Mouse (Mus musculus) liver, postnatal 0 days (tissue): Measurements from ENCODE around the gene Dnaaf3. TPM values are rescaled to one million over a fixed set of nuclear protein-coding genes. Genes with fewer than 3 reads are reported as not detected.

ENCODE experiments used
- ATAC-seq: fragments of 200-750 bp; cut with Nextera tagmentation; 2 replicates; pipeline ENCODE4 v1.8.0; 2017; ENCODE audit warnings: mild to moderate bottlenecking, moderate library complexity
- DNase-seq: peaks from one replicate; pipeline ENCODE4 v3.0.0-alpha.2; 2016
- H3K27ac ChIP-seq: fragments of 300-500 bp; sonication (generic); 2 replicates; pipeline ENCODE4 v1.5.1; 2014; ENCODE audit warnings: antibody characterized with exemption, moderate library complexity, mild to moderate bottlenecking, low read depth
- H3K27me3 ChIP-seq: fragments of 300-500 bp; sonication (generic); 2 replicates; pipeline ENCODE4 v1.6.1; 2014; ENCODE audit warnings: low read length, control low read depth, mixed read lengths; ENCODE audit not compliant: insufficient read depth
- H3K36me3 ChIP-seq: fragments of 300-500 bp; sonication (generic); replicated peaks from 2 replicates; pipeline ENCODE4 v1.6.1; 2014; ENCODE audit warnings: mild to moderate bottlenecking, control low read depth, low read length, moderate library complexity, mixed read lengths; ENCODE audit not compliant: insufficient read depth
- H3K4me1 ChIP-seq: fragments of 300-500 bp; sonication (generic); 2 replicates; pipeline ENCODE4 v1.6.1; 2014; ENCODE audit warnings: antibody characterized with exemption, mild to moderate bottlenecking, control low read depth; ENCODE audit not compliant: insufficient read depth
- H3K4me2 ChIP-seq: fragments of 300-500 bp; sonication (generic); 2 replicates; pipeline ENCODE4 v1.6.1; 2014; ENCODE audit warnings: low read depth, mild to moderate bottlenecking, low read length, moderate library complexity, mixed read lengths
- H3K4me3 ChIP-seq: fragments of 300-500 bp; sonication (generic); 2 replicates; pipeline ENCODE4 v1.5.1; 2014; ENCODE audit warnings: low read depth, low read length
- H3K9ac ChIP-seq: fragments of 300-500 bp; sonication (generic); replicated peaks from 2 replicates; pipeline ENCODE4 v1.6.1; 2014; ENCODE audit warnings: mild to moderate bottlenecking, moderate library complexity
- H3K9me3 ChIP-seq: fragments of 300-500 bp; sonication (generic); 2 replicates; pipeline ENCODE4 v1.6.1; 2016; ENCODE audit warnings: mild to moderate bottlenecking, control low read depth, low read length, mixed read lengths
- CTCF ChIP-seq: sonication (generic); IDR thresholded peaks from 2 replicates; pipeline ENCODE4 v1.5.1; 2016; ENCODE audit warnings: antibody characterized with exemption, low read depth
- EP300 ChIP-seq: IDR thresholded peaks from 2 replicates; pipeline ENCODE4 v1.6.1; 2016; ENCODE audit warnings: antibody characterized with exemption, low read depth, mild to moderate bottlenecking
- WGBS: fragments of 180-500 bp; shearing (Covaris S2); extraction: QIAGEN DNeasy Blood & Tissue Kit; methylation state at CpG from one replicate; pipeline ENCODE4 v1.1.7; 2014; ENCODE audit not compliant: insufficient replicate concordance; 5-methylcytosine and 5-hydroxymethylcytosine counted together
- polyA plus RNA-seq: library from polyadenylated mRNA; unstranded; fragments of >200 nt; fragmentation: Nextera tagmentation; extraction: Ambion mirVana; gene quantifications from 2 replicates; pipeline ENCODE4 v1.2.1, GENCODE M21; 2015

Dnaaf3 gene
- polyA plus RNA-seq, 1 experiment from 2014 or later: 0.05 TPM

DNA sequence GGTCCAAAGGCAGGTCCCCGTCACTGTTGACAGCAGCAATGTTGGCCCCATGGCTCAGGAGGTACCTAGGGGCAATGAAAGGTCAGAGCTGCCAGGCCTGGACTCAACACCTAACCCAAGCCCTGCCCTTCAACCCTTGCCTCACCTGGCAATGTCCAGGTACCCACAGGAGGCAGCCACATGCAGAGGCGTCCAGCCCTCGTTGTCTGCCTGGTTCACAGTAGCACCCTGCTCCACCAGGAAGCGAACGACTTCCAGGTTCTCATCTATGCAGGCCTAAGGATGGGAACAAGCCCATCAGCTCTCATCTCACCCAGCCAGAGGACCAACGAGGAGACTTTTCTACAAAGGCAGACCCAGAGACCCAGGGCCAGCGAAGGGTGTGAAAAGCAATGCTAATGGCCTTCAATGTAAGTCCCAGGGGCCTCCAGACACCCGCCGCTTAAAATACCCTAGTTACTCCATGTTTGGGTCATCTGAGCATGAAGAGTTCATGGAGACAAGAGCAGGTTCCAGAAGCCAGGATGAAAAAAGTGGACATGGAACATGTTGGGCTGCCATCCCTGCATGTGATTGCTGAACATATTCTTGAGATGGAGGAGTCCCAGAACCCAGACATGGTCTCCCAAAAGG lies 34.9 kb downstream of the Dnaaf3 start:
- no peak for DNase-seq
- Histone ChIP-seq H3K9ac (no peak overlapping the region), H3K9me3 (no peaks in the 10 kb centered on the region), H3K27me3 (no peaks in the 10 kb centered on the region), H3K36me3 (peaks cover 36% of the 10 kb centered on the region), H3K4me2 (no peak overlapping the region), H3K27ac (no peak overlapping the region), H3K4me3 (no peak overlapping the region), H3K4me1 (peaks cover 18% of the 10 kb centered on the region)
- no peak for ATAC-seq
- no peak for TF ChIP-seq CTCF
- no peak for TF ChIP-seq EP300
- WGBS: 84% methylated on average over 9 of the region's 9 CpGs

DNA sequence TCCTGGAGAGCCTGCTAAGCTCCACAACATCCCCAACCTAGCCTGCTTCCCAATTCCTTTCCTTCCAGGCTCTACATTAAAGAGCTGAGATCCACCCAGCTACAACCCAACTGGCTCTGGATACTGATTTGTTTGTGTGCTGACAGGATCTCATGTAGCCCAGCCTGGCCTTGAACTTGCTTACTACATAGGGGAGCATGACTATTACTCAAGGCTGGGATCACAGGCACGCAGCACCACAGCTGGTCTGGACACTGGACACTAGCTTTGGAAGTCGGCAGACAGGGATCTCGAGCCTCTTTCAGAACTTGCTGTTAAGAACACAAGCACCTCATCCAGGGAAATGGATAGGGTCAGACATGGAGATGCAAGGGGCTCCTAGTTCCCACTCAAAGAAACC lies 35.8 kb downstream of the Dnaaf3 start:
- TF ChIP-seq EP300: no peak
- TF ChIP-seq CTCF: no peak
- H3K4me3 ChIP-seq: no peak overlapping the region
- no peak overlapping the region for H3K4me2 ChIP-seq
- H3K36me3 ChIP-seq: peaks cover 36% of the 10 kb centered on the region
- no peaks in the 10 kb centered on the region for H3K27me3 ChIP-seq
- no peak overlapping the region for H3K9ac ChIP-seq
- no peak overlapping the region for H3K27ac ChIP-seq
- ATAC-seq: no peak
- DNase-seq: no peak
- no peaks in the 10 kb centered on the region for H3K9me3 ChIP-seq
- 85% methylated on average over 3 of the region's 3 CpGs for WGBS
- peaks cover 20% of the 10 kb centered on the region for H3K4me1 ChIP-seq

DNA sequence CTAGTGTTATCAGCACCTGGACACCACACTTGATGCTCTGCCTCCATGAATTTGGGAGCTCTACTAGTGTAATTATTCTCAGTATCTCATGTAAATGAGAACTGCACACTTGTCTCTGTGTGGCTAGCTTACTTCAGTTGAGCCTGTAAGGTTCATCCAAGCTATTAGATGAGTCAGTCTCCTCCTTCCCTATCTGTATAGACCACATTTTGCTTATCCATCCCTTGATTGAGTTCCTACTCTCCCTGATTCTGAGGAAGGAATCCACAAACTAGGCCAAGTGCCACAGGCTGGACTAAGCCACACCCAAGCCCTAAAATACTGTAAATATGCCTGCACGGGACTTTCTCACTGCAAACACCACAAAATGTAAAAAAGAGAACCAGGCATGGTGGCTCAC lies 38.3 kb downstream of the Dnaaf3 start:
- no peak for TF ChIP-seq EP300
- no peak for TF ChIP-seq CTCF
- peaks cover 47% of the 10 kb centered on the region for H3K36me3 ChIP-seq
- WGBS: 26% methylated on average over 1 of the region's 1 CpGs

DNA sequence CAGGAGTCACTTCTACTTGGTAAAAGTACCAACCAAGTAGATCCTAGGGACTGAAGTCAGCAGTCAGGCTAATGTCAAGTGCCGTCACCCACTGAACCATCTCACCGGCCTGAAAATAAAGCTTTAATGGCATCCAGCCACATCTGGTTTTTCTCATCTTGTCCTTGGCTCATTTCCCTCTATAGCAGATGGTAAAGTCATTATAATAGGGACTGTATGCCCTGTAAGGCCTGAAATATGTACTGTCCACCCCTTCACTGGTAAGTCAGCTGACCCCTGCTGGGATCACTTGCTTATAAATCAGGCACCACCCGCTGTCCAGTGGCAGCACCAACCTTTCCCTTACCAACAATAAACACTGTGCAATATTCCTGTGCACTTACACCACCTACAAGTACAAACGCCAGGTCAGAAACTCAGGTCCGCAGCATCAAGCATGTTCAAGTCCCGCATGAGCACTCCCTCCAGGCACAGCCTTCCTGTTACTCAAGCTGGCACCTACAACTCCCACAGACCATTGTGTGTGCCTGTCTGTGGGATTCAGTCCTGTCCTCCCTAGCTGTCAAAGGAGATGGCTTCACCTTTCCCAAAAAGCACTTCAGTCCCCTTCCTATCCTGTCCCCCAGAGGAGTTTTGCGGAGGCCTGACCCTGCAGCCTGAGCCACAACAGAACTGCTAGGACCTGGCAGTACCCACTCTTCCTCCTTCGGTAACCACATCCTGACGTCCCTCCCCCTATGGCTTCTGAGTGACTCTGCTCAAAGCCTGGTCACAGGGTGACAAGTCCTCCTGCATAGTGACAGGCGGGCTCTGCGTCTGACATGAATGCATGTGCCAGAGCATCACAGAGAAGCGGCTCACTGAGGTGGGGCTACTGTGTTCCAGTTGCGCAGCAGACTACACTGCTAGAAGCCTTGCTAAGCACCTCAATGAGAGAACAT lies 39.7 kb downstream of the Dnaaf3 start:
- Histone ChIP-seq H3K4me3 (no peak overlapping the region), H3K4me2 (no peak overlapping the region), H3K27ac (peak overlapping the region; percentile 49; the same call in 1 of the 2 replicates), H3K4me1 (peaks cover 15% of the 10 kb centered on the region; the same call in 1 of the 2 replicates), H3K9me3 (no peaks in the 10 kb centered on the region), H3K27me3 (no peaks in the 10 kb centered on the region), H3K9ac (no peak overlapping the region), H3K36me3 (peaks cover 52% of the 10 kb centered on the region)
- ATAC-seq: peak; percentile 55; the same call in 1 of the 2 replicates
- DNase-seq: peak; percentile 43
- TF ChIP-seq EP300 (no peak), CTCF (no peak)
- WGBS: 58% methylated on average over 13 of the region's 13 CpGs

More for the DNA sequence above, 38.3 kb downstream of the Dnaaf3 start:
- Histone ChIP-seq H3K9me3 (no peaks in the 10 kb centered on the region), H3K27me3 (no peaks in the 10 kb centered on the region), H3K9ac (no peak overlapping the region), H3K4me1 (peaks cover 16% of the 10 kb centered on the region), H3K4me3 (no peak overlapping the region), H3K27ac (no peak overlapping the region), H3K4me2 (no peak overlapping the region)
- peak; percentile 48 for ATAC-seq
- DNase-seq: no peak

DNA sequence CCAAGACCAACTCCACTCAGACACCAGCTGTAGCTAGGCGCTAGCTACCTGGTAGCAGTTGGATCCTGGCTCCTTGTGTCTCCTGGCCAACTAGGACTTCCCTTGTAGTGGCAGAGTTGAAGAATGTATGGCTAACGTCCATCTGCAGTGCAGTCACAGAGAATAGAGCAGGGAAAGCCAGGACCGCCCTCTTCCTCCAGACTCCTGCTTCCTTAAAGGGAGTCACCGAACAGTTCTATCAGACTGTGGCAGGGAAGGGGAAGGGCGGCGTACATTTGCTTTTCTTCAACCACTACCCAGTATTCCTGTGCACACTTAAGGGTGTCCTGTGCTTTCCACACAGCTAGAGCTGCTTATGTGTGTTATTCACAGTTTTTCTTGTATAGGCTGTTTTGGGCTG lies 40.9 kb downstream of the Dnaaf3 start:
- WGBS: 55% methylated on average over 6 of the region's 6 CpGs
- Histone ChIP-seq H3K9me3 (no peaks in the 10 kb centered on the region), H3K27me3 (no peaks in the 10 kb centered on the region), H3K27ac (peak overlapping the region; percentile 12; the same call in 1 of the 2 replicates), H3K4me2 (no peak overlapping the region), H3K4me3 (no peak overlapping the region), H3K9ac (no peak overlapping the region), H3K4me1 (peaks cover 15% of the 10 kb centered on the region; the same call in 1 of the 2 replicates), H3K36me3 (peaks cover 44% of the 10 kb centered on the region)
- TF ChIP-seq CTCF: no peak
- no peak for TF ChIP-seq EP300
- DNase-seq: no peak
- ATAC-seq: no peak

DNA sequence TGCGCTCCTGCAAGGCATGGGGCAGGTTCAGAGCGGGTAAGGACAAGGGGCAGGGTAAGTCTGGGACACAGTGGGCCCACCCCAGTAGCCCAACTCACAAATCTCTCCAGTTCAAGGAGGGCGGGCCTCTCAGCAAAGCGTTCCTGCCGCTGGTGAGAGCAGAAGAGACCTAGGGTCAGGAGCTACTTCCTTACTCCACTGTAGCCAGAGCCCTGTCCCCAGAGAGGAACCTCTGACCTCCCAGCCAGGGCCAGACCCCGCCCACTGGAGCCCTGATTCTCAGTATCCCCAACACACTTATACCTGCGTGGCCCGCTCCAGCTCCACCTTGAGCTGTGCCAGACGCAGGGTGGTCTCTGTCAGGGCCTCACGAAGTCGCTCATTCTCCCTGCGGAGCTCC lies 50.0 kb downstream of the Dnaaf3 start:
- Histone ChIP-seq H3K36me3 (peaks cover 44% of the 10 kb centered on the region), H3K4me3 (no peak overlapping the region), H3K4me2 (no peak overlapping the region), H3K4me1 (peaks cover 6% of the 10 kb centered on the region; the same call in 1 of the 2 replicates), H3K27me3 (peaks cover 19% of the 10 kb centered on the region), H3K9ac (no peak overlapping the region), H3K9me3 (no peaks in the 10 kb centered on the region), H3K27ac (no peak overlapping the region)
- ATAC-seq (no peak), DNase-seq (no peak)
- TF ChIP-seq CTCF (no peak), EP300 (no peak)
- WGBS: 83% methylated on average over 12 of the region's 12 CpGs
